Mouse (Mus musculus): ENCODE measurements around the gene Rpl10l. TPM values are rescaled to one million over a fixed set of nuclear protein-coding genes. Genes with fewer than 3 reads are reported as not detected.

The Rpl10l gene
- total RNA-seq (2021) (not detected), polyA plus RNA-seq (2012; rRNA removed) (0.21 TPM in 1 of 2 replicates, not detected in the other)
- long read RNA-seq: 0 reads

DNA sequence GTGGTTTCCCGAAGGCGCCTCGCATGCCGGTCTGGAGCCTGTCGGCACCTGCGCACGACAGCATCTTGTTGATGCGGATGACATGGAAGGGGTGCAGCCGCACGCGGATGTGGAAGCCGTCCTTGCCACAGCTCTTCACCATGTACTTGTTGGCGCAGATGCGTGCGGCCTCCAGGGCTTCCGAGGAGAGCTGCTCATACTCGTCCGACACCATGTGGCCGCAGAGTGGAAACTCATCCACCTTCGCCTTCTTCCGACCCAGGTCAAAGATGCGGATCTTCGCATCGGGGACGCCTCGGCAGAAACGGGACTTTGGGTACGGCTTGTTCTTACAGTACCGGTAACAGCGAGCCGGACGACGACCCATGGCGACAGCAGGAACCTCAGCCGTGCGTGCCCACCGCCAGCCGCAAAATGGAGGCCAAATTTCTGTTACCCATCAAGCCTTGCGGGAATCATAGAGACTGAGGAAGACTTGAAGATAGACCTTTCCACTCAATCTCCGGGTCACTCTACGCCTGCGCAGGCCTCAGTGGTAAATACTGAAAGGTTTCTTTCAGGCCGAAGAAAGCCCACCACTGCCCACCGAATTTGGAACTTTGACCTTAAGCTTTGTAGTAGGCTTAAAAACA lies at the start of gene Rpl10l:
Rpl10l (minus strand) TSS at position 411 of the 632 bp plus-strand sequence.
- Histone ChIP-seq H3K4me1 (ENCODE audit: control insufficient read depth, insufficient read depth, low read length) (no peaks in the 10 kb centered on the region), H3K79me2 (replicated peaks; ENCODE audit: control insufficient read depth, insufficient read depth, low read length) (no peaks in the 10 kb centered on the region), H3K27me3 (ENCODE audit: control insufficient read depth, insufficient read depth, low read length) (no peaks in the 10 kb centered on the region), H3K9ac (ENCODE audit: low read depth, low read length) (no peak within 1 kb of the TSS), H3K27ac (no peak within 1 kb of the TSS), H3K36me3 (ENCODE audit: control insufficient read depth, insufficient read depth, low read length) (no peaks in the 10 kb centered on the region), H3K4me3 (no peak within 1 kb of the TSS)
- no peak for DNase-seq
- TF ChIP-seq EP300 (IDR thresholded peaks at IDR 0.05; ENCODE audit: insufficient read depth, low read depth, low read length): no peak
- WGBS: 95% methylated on average over 44 of the region's 44 CpGs
- intact Hi-C loops (cut with DNase I): no loop called here

DNA sequence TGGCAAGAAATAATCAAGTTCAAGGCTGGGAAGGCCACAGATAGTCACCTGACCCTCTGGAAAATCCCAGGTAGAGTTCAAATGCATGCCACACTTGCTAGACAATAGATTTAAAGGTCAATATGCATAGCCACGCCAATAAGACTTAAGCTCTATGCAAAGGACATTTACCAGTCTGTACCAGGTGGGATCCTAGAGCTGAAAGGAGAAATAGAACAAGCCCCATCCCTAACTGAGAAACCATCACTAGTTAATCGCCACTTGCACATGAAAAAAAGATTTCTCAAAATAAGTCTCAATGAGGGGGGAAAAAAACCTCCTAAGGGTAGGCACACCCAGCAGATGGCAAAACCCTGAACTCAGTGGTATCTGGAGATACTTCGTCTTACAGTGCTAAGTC lies 8.3 kb downstream of the Rpl10l start:
- 66% methylated on average over 3 of the region's 3 CpGs for WGBS
- no peak for DNase-seq
- H3K79me2 ChIP-seq (replicated peaks; ENCODE audit: control insufficient read depth, insufficient read depth, low read length): no peaks in the 10 kb centered on the region

DNA sequence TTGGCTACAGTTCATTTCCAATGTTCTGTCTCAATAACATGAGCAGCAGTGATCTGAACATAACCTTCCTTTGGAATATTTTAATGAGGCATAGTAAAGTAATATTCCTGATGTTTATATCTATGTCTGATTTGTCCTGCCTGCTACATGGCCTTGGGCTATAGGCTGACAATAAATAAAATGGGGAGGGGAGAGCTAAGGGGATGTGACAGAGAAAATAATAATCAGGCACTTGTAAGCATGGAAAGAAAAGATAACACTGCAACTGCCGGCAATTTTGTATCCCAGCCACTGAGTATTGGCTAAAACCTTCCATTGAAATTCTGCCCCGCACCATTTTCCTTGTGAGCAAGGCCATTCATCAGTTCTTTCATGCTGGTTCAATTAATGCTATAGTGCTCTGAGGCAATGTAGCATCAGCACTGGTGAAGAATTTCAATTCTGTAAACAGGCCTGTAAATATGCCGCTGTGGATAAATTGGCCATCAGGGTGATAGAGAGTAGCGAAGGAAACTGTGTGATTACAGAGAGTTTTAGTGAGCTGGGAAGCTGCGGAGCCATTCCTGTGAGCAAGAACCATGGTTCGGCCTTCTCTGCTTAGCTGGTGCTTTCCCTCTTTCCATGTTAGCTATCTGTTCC lies 38.6 kb downstream of the Rpl10l start:
- WGBS: 76% methylated on average over 6 of the region's 6 CpGs
- DNase-seq: no peak
- H3K36me3 ChIP-seq (ENCODE audit: control insufficient read depth, insufficient read depth, low read length): no peaks in the 10 kb centered on the region
- no peaks in the 10 kb centered on the region for H3K4me1 ChIP-seq (ENCODE audit: control insufficient read depth, insufficient read depth, low read length)
- TF ChIP-seq POLR2A (IDR thresholded peaks at IDR 0.05; ENCODE audit: insufficient read depth, low read depth, low read length) (no peak), CTCF (IDR thresholded peaks at IDR 0.05) (no peak), EP300 (IDR thresholded peaks at IDR 0.05; ENCODE audit: insufficient read depth, low read depth, low read length) (no peak)
- no peak overlapping the region for H3K4me3 ChIP-seq
- no peaks in the 10 kb centered on the region for H3K79me2 ChIP-seq (replicated peaks; ENCODE audit: control insufficient read depth, insufficient read depth, low read length)
- H3K9ac ChIP-seq (ENCODE audit: low read depth, low read length): no peak overlapping the region
- intact Hi-C loops (cut with DNase I): no loop called here
- H3K27ac ChIP-seq: no peak overlapping the region
- no peaks in the 10 kb centered on the region for H3K27me3 ChIP-seq (ENCODE audit: control insufficient read depth, insufficient read depth, low read length)

More for the DNA sequence above, 8.3 kb downstream of the Rpl10l start:
- Histone ChIP-seq H3K27ac (no peak overlapping the region), H3K27me3 (ENCODE audit: control insufficient read depth, insufficient read depth, low read length) (no peaks in the 10 kb centered on the region), H3K9ac (ENCODE audit: low read depth, low read length) (no peak overlapping the region), H3K36me3 (ENCODE audit: control insufficient read depth, insufficient read depth, low read length) (no peaks in the 10 kb centered on the region), H3K4me3 (no peak overlapping the region), H3K4me1 (ENCODE audit: control insufficient read depth, insufficient read depth, low read length) (no peaks in the 10 kb centered on the region)
- intact Hi-C loops (cut with DNase I): no loop called here
- no peak for TF ChIP-seq CTCF (IDR thresholded peaks at IDR 0.05)
- TF ChIP-seq EP300 (IDR thresholded peaks at IDR 0.05; ENCODE audit: insufficient read depth, low read depth, low read length): no peak
- TF ChIP-seq POLR2A (IDR thresholded peaks at IDR 0.05; ENCODE audit: insufficient read depth, low read depth, low read length): no peak

DNA sequence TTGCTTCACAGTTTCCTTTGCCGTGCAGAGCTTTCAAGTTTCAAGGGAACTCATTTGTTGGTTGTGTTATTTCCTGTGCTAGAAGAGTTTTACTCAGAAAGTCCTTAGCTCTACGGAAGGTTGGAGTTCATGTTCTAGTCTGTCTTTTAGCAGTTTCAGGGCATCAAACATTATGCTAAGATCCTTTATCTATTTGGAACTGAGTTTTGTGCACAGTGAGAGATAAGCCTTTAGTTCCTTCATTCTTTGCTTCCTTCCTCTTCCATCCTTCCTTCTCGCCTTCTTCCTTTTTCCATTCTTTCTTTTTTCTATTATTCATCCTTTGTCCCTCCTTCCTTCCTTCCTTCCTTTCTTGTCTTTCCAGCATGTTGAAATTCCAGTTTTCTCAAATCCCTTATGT lies 50.0 kb downstream of the Rpl10l start:
- no peaks in the 10 kb centered on the region for H3K36me3 ChIP-seq (ENCODE audit: control insufficient read depth, insufficient read depth, low read length)
- H3K9ac ChIP-seq (ENCODE audit: low read depth, low read length): no peak overlapping the region
- intact Hi-C loops (cut with DNase I): no loop called here
- H3K27ac ChIP-seq: no peak overlapping the region
- H3K4me1 ChIP-seq (ENCODE audit: control insufficient read depth, insufficient read depth, low read length): no peaks in the 10 kb centered on the region
- WGBS: 64% methylated on average over 3 of the region's 3 CpGs
- H3K4me3 ChIP-seq: no peak overlapping the region
- DNase-seq: no peak
- H3K79me2 ChIP-seq (replicated peaks; ENCODE audit: control insufficient read depth, insufficient read depth, low read length): no peaks in the 10 kb centered on the region
- H3K27me3 ChIP-seq (ENCODE audit: control insufficient read depth, insufficient read depth, low read length): no peaks in the 10 kb centered on the region
- no peak for TF ChIP-seq CTCF (IDR thresholded peaks at IDR 0.05)
- no peak for TF ChIP-seq EP300 (IDR thresholded peaks at IDR 0.05; ENCODE audit: insufficient read depth, low read depth, low read length)
- TF ChIP-seq POLR2A (IDR thresholded peaks at IDR 0.05; ENCODE audit: insufficient read depth, low read depth, low read length): no peak

All from heart, adult 2 months (tissue).